Comparison of ENCODE assay signal across 10 mouse cellular contexts in genomic region chr19:3945872-3946564, GRCm38 (mm10). TPM values are rescaled to one million over a fixed set of nuclear protein-coding genes. Genes with fewer than 3 reads are reported as not detected.
DNase-seq lines count a peak whose midpoint lies in the region; ATAC-seq lines count a peak whose summit lies in the region.
"Had no signal": no experiment of that assay in that cellular context is flagged by ENCODE, and none has a peak within 500 bp of the region (broad histone marks: within the 10 kb centered on the region; RNA-seq: fewer than 3 reads in every experiment).

No protein-coding gene starts in this region.

- 15% methylated on average over 10 of the region's 10 CpGs for WGBS in heart, embryonic 16.5 days
- 38% methylated on average over 10 of the region's 10 CpGs for WGBS in embryonic facial prominence, embryonic 10.5 days

- H3K36me3 ChIP-seq in heart, embryonic 16.5 days (ENCODE audit: control insufficient read depth, insufficient read depth), result no peaks in the 10 kb centered on the region
- H3K36me3 ChIP-seq in megakaryocyte, embryonic 14.5 days (replicated peaks; ENCODE audit: low read length), result peaks cover 48% of the 10 kb centered on the region
- no peaks in the 10 kb centered on the region for H3K36me3 ChIP-seq in embryonic facial prominence, embryonic 10.5 days (replicated peaks)

- H3K27ac ChIP-seq in heart, embryonic 16.5 days (ENCODE audit: low read length), result peak overlapping the region; percentile 75
- H3K27ac ChIP-seq in embryonic facial prominence, embryonic 10.5 days (replicated peaks), result no peak overlapping the region

- peak; percentile 51 to 66 for DNase-seq in spleen, adult 18-20 months
- DNase-seq in spleen, adult 12 weeks (ENCODE audit: low spot score), result no peak
- DNase-seq in embryonic facial prominence, embryonic 10.5 days (ENCODE audit: low spot score), result no peak
- no peak for DNase-seq in left cerebral cortex, adult 9 months (ENCODE audit: low spot score in 2 of 2)
- DNase-seq in left cerebral cortex, adult 11 months (ENCODE audit: low spot score), result no peak
- no peak for DNase-seq in right cerebral cortex, postnatal 25 days
- DNase-seq: cerebellum, adult 9-11 months had no signal

- H3K9ac ChIP-seq in heart, embryonic 16.5 days (ENCODE audit: low read length), result no peak overlapping the region

- ATAC-seq in heart, embryonic 16.5 days (replicated peaks; ENCODE audit: extremely low read depth, insufficient read depth, low FRiP score), result peak; percentile 81

- no peak overlapping the region for H3K4me3 ChIP-seq in heart, embryonic 16.5 days (ENCODE audit: low read length)
- H3K4me3 ChIP-seq in megakaryocyte, embryonic 14.5 days (replicated peaks), result peak overlapping the region; percentile 64
- no peak overlapping the region for H3K4me3 ChIP-seq in embryonic facial prominence, embryonic 10.5 days

- peaks cover 15% of the 10 kb centered on the region for H3K4me1 ChIP-seq in heart, embryonic 16.5 days (ENCODE audit: control insufficient read depth, insufficient read depth, low read length)
- H3K4me1 ChIP-seq in megakaryocyte, embryonic 14.5 days, result peaks cover 46% of the 10 kb centered on the region
- peaks cover 7% of the 10 kb centered on the region for H3K4me1 ChIP-seq in embryonic facial prominence, embryonic 10.5 days

- no peaks in the 10 kb centered on the region for H3K9me3 ChIP-seq in heart, embryonic 16.5 days (replicated peaks; ENCODE audit: control insufficient read depth, low read length)
- H3K9me3 ChIP-seq in megakaryocyte, embryonic 14.5 days, result no peaks in the 10 kb centered on the region
- H3K9me3 ChIP-seq in embryonic facial prominence, embryonic 10.5 days, result no peaks in the 10 kb centered on the region

- H3K4me2 ChIP-seq in heart, embryonic 16.5 days (ENCODE audit: low read depth, low read length), result peak overlapping the region; percentile 33; the same call in 1 of the 2 replicates

- H3K27me3 ChIP-seq in heart, embryonic 16.5 days (ENCODE audit: control insufficient read depth, insufficient read depth, low read length), result no peaks in the 10 kb centered on the region
- peaks cover 3% of the 10 kb centered on the region for H3K27me3 ChIP-seq in megakaryocyte, embryonic 14.5 days (replicated peaks)
- peaks cover 32% of the 10 kb centered on the region for H3K27me3 ChIP-seq in embryonic facial prominence, embryonic 10.5 days (replicated peaks; ENCODE audit: low read depth, poor library complexity, severe bottlenecking)

RNA-seq across cellular contexts. Expression of gene Unc93b1, which starts 11.0 kb away (rescaled TPM):
- 19.8 TPM in 2 replicates for polyA plus RNA-seq in heart, embryonic 16.5 days (2015; fragmentation: Nextera tagmentation; extraction: Ambion mirVana)
- 30.5 and 188 TPM in 2 replicates for polyA plus RNA-seq in megakaryocyte, embryonic 14.5 days (2012; ENCODE audit: insufficient read depth, low replicate concordance)
- polyA plus RNA-seq in embryonic facial prominence, embryonic 10.5 days (2016; fragmentation: Nextera tagmentation; extraction: Ambion mirVana), result 7.3 and 8.4 TPM in 2 replicates

RNA-seq across cellular contexts. Expression of gene Aldh3b3, which starts 12.4 kb away (rescaled TPM):
- not detected in 2 replicates for polyA plus RNA-seq in heart, embryonic 16.5 days (2015; fragmentation: Nextera tagmentation; extraction: Ambion mirVana)
- 0.04 TPM in 1 of 2 replicates, not detected in the other for polyA plus RNA-seq in megakaryocyte, embryonic 14.5 days (2012; ENCODE audit: insufficient read depth, low replicate concordance)
- not detected in 2 replicates for polyA plus RNA-seq in embryonic facial prominence, embryonic 10.5 days (2016; fragmentation: Nextera tagmentation; extraction: Ambion mirVana)
- polyA plus RNA-seq: activated CD4-positive, CD25-positive, alpha-beta regulatory T cell, adult 4 months had no signal

RNA-seq across cellular contexts. Expression of gene Aldh3b1, which starts 16.4 kb away (rescaled TPM):
- polyA plus RNA-seq in heart, embryonic 16.5 days (2015; fragmentation: Nextera tagmentation; extraction: Ambion mirVana), result 2.6 and 3.7 TPM in 2 replicates
- 2.8 TPM in 1 of 2 replicates, not detected in the other for polyA plus RNA-seq in megakaryocyte, embryonic 14.5 days (2012; ENCODE audit: insufficient read depth, low replicate concordance)
- polyA plus RNA-seq in embryonic facial prominence, embryonic 10.5 days (2016; fragmentation: Nextera tagmentation; extraction: Ambion mirVana), result 0.48 and 0.81 TPM in 2 replicates

RNA-seq across cellular contexts. Expression of gene Aldh3b2, which starts 26.1 kb away (rescaled TPM):
- polyA plus RNA-seq in heart, embryonic 16.5 days (2015; fragmentation: Nextera tagmentation; extraction: Ambion mirVana), result 0.21 and 0.47 TPM in 2 replicates
- not detected in 2 replicates for polyA plus RNA-seq in megakaryocyte, embryonic 14.5 days (2012; ENCODE audit: insufficient read depth, low replicate concordance)
- polyA plus RNA-seq in embryonic facial prominence, embryonic 10.5 days (2016; fragmentation: Nextera tagmentation; extraction: Ambion mirVana), result 1.1 and 1.2 TPM in 2 replicates
- polyA plus RNA-seq: activated CD4-positive, CD25-positive, alpha-beta regulatory T cell, adult 4 months had no signal

RNA-seq across cellular contexts. Expression of gene Ndufs8, which starts 33.4 kb away (rescaled TPM):
- polyA plus RNA-seq in heart, embryonic 16.5 days (2015; fragmentation: Nextera tagmentation; extraction: Ambion mirVana), result 466 and 487 TPM in 2 replicates
- 38.8 and 142 TPM in 2 replicates for polyA plus RNA-seq in megakaryocyte, embryonic 14.5 days (2012; ENCODE audit: insufficient read depth, low replicate concordance)
- 250 and 258 TPM in 2 replicates for polyA plus RNA-seq in embryonic facial prominence, embryonic 10.5 days (2016; fragmentation: Nextera tagmentation; extraction: Ambion mirVana)

Comparison
In these comparisons a context has a peak if more than half of its experiments do, and no peak if none do; other contexts are left out.
1. DNase-seq: peak in spleen, adult 18-20 months (2 of 2); none in spleen, adult 12 weeks (single experiment), embryonic facial prominence, embryonic 10.5 days (single experiment), left cerebral cortex, adult 9 months (0 of 2), left cerebral cortex, adult 11 months (single experiment) and right cerebral cortex, postnatal 25 days (single experiment).